Mouse (Mus musculus) stomach, postnatal 0 days (tissue): ENCODE measurements at regions not wholly inside any gene's neighbourhood (a gene's known extent, or its start where the extent isn't known, plus 50 kb on each side); places are given as distances from the start of the nearest gene placed in this dataset.

Experiments
- ATAC-seq: fragments of 200-750 bp; cut with Nextera tagmentation; 2 replicates; pipeline ENCODE4 v1.8.0; 2017; ENCODE audit not compliant: low FRiP score, low TSS enrichment
- DNase-seq: peaks from one replicate; pipeline ENCODE4 v3.0.0-alpha.2; 2016; ENCODE audit warnings: low spot score
- H3K27ac ChIP-seq: fragments of 300-500 bp; sonication (generic); replicated peaks from 2 replicates; pipeline ENCODE4 v1.5.1; 2014; ENCODE audit warnings: mild to moderate bottlenecking, control low read depth
- H3K27me3 ChIP-seq: fragments of 300-500 bp; sonication (generic); 2 replicates; pipeline ENCODE4 v1.6.1; 2014; ENCODE audit warnings: low read length; ENCODE audit not compliant: control insufficient read depth, insufficient read depth
- H3K36me3 ChIP-seq: fragments of 300-500 bp; sonication (generic); 2 replicates; pipeline ENCODE4 v1.6.1; 2014; ENCODE audit warnings: low read length, mixed read lengths; ENCODE audit not compliant: control insufficient read depth, insufficient read depth
- H3K4me1 ChIP-seq: fragments of 300-500 bp; sonication (generic); replicated peaks from 2 replicates; pipeline ENCODE4 v1.6.1; 2014; ENCODE audit warnings: antibody characterized with exemption; ENCODE audit not compliant: control insufficient read depth, insufficient read depth
- H3K4me2 ChIP-seq: fragments of 300-500 bp; sonication (generic); replicated peaks from 2 replicates; pipeline ENCODE4 v1.6.1; 2014; ENCODE audit warnings: low read depth, mild to moderate bottlenecking, control low read depth, moderate library complexity
- H3K4me3 ChIP-seq: fragments of 300-500 bp; sonication (generic); 2 replicates; pipeline ENCODE4 v1.5.1; 2014; ENCODE audit warnings: low read depth, low read length, control low read depth
- H3K9ac ChIP-seq: fragments of 300-500 bp; sonication (generic); 2 replicates; pipeline ENCODE4 v1.6.1; 2014; ENCODE audit warnings: mild to moderate bottlenecking, low read length, control low read depth, mixed read lengths
- H3K9me3 ChIP-seq: fragments of 300-500 bp; sonication (generic); 2 replicates; pipeline ENCODE4 v1.6.1; 2016; ENCODE audit warnings: low read length; ENCODE audit not compliant: control insufficient read depth
- CTCF ChIP-seq: IDR thresholded peaks from 2 replicates; pipeline ENCODE4 v1.5.1; 2016; ENCODE audit warnings: antibody characterized with exemption, low read depth, mild to moderate bottlenecking, moderate library complexity
- EP300 ChIP-seq: optimal IDR thresholded peaks from 2 replicates; pipeline ENCODE3; 2016; ENCODE audit warnings: antibody characterized with exemption
- WGBS: fragments of 180-500 bp; shearing (Covaris S2); extraction: QIAGEN DNeasy Blood & Tissue Kit; methylation state at CpG from one replicate; pipeline ENCODE4 v1.1.7; 2014; 5-methylcytosine and 5-hydroxymethylcytosine counted together

DNA sequence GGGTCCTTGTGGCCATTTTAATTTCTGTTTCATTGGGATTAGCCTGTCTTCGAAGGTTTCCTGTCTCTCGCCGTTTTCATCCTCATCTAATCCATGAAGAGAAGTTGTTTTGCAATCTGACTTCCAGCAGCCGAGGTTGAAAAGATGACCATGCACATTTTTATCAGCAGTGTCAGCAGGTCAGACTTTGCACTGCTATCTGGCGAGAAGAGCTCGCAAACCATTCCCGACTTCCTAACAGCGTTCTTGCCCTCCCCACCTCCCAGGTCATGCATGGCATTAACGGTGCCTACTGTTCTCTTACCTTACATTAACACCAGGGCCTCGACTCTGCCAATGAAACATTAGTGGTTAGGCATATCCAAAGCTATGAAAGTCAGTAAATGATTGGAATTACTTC, 60.1 kb upstream of the Elovl6 start:
- no peaks in the 10 kb centered on the region for H3K9me3 ChIP-seq
- H3K36me3 ChIP-seq, result no peaks in the 10 kb centered on the region
- no peak overlapping the region for H3K27ac ChIP-seq
- TF ChIP-seq CTCF (no peak), EP300 (no peak)
- ATAC-seq, result no peak
- no peaks in the 10 kb centered on the region for H3K27me3 ChIP-seq
- no peak overlapping the region for H3K4me3 ChIP-seq
- no peak for DNase-seq
- no peaks in the 10 kb centered on the region for H3K4me1 ChIP-seq
- no peak overlapping the region for H3K4me2 ChIP-seq
- 83% methylated on average over 10 of the region's 10 CpGs for WGBS
- no peak overlapping the region for H3K9ac ChIP-seq

DNA sequence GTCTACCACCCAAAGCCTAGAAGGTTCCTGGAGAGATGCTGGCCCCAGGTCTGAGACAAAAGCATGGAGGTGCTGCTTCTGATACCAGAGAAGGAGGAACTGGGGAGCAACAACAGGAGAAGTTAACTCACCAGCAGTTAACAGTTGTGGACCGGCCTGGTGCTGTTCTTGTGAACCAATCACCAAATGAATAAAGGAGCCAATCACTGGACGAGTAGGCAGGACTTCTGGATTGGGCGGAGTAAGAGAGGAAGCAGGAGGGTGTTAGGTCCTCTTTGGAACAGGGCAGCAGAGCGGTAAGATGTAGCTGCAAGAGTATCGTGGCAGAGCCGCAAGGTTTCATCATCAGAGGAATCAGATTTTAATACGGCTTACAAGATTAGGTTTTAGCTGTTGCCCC, 57.7 kb upstream of the Elovl6 start:
- H3K36me3 ChIP-seq, result no peaks in the 10 kb centered on the region
- H3K9me3 ChIP-seq, result no peaks in the 10 kb centered on the region
- H3K9ac ChIP-seq, result no peak overlapping the region
- 91% methylated on average over 7 of the region's 7 CpGs for WGBS
- DNase-seq (no peak), ATAC-seq (no peak)
- H3K27me3 ChIP-seq, result no peaks in the 10 kb centered on the region
- no peak overlapping the region for H3K4me2 ChIP-seq
- no peak for TF ChIP-seq EP300
- TF ChIP-seq CTCF, result no peak
- no peaks in the 10 kb centered on the region for H3K4me1 ChIP-seq
- no peak overlapping the region for H3K27ac ChIP-seq
- no peak overlapping the region for H3K4me3 ChIP-seq

DNA sequence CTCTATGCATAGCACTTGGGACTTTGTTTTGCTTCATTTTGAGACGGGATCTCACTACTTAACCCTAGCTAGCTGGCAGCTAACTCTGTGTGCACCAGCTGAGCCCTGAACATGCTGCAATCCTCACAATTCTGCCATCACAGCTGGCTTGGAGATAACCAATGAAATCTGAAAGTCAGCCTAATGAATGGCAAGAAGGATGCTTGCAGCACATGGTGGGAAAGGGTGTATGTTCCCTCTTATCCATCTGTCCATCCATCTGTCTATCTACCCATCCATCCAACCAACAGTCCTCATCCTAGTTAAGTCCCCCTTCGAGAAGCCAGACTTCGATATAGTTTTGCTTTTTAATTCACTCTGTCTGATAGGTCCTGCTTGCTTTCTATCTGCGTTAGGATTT, 55.9 kb upstream of the Elovl6 start:
- Histone ChIP-seq H3K4me3 (no peak overlapping the region), H3K9ac (no peak overlapping the region), H3K27ac (no peak overlapping the region), H3K9me3 (no peaks in the 10 kb centered on the region), H3K27me3 (no peaks in the 10 kb centered on the region), H3K4me2 (no peak overlapping the region), H3K36me3 (no peaks in the 10 kb centered on the region), H3K4me1 (no peaks in the 10 kb centered on the region)
- WGBS, result 89% methylated on average over 4 of the region's 4 CpGs
- ATAC-seq (no peak), DNase-seq (no peak)
- TF ChIP-seq CTCF, result no peak
- no peak for TF ChIP-seq EP300

DNA sequence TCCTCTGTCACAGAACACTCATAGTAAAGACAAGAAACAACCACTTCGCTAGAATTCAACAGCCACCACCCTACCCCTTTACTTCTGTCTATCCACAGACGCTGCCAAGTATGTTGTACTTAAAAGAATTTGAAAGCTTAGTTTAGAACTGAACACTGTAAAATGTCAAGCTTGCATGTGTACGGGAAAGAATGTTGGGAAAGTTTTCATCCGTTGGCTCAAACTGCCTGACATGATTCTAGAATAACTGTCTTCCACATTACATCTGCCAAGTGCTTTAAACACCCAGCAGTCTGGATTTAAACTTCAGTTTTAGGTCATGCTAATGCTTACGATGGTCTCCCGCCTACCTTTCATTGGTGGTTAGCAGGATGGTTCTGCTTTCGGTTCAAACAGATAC, 54.1 kb upstream of the Elovl6 start:
- TF ChIP-seq CTCF (no peak), EP300 (no peak)
- Histone ChIP-seq H3K9ac (no peak overlapping the region), H3K27me3 (no peaks in the 10 kb centered on the region), H3K4me3 (no peak overlapping the region), H3K4me2 (no peak overlapping the region), H3K36me3 (no peaks in the 10 kb centered on the region), H3K27ac (no peak overlapping the region; the same call in 1 of the 2 replicates), H3K9me3 (no peaks in the 10 kb centered on the region), H3K4me1 (no peaks in the 10 kb centered on the region)
- no peak for DNase-seq
- WGBS, result 58% methylated on average over 7 of the region's 7 CpGs
- ATAC-seq, result no peak

DNA sequence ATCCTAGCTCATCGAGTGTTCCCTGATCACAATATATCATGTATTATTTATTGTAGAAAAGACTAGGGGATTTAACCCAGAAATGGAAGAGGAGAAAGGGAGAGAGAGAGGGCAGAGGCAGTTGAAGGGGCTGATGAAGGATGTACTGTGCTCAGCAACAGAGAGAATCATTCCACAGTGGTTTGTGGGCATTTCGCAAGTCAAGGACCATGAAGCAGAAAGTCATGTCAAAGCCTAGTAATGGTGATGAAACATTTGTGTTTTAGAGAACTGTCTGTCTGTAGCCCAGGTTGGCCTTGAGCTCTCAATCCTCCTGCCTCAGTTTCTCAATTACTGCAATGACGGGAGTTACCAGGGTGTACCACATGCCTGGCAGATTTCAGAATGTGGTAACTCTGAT, 50.9 kb upstream of the Elovl6 start:
- H3K4me2 ChIP-seq, result no peak overlapping the region
- no peak overlapping the region for H3K27ac ChIP-seq
- DNase-seq (no peak), ATAC-seq (no peak)
- no peak for TF ChIP-seq CTCF
- TF ChIP-seq EP300, result no peak
- H3K9me3 ChIP-seq, result no peaks in the 10 kb centered on the region
- no peak overlapping the region for H3K4me3 ChIP-seq
- no peak overlapping the region for H3K9ac ChIP-seq
- no peaks in the 10 kb centered on the region for H3K4me1 ChIP-seq
- 82% methylated on average over 3 of the region's 3 CpGs for WGBS
- H3K36me3 ChIP-seq, result no peaks in the 10 kb centered on the region
- no peaks in the 10 kb centered on the region for H3K27me3 ChIP-seq
